Mouse (Mus musculus) gastrocnemius, adult 2 months (tissue): Measurements from ENCODE around the gene Ddah1. TPM values are rescaled to one million over a fixed set of nuclear protein-coding genes. Genes with fewer than 3 reads are reported as not detected.

Experiments
- DNase-seq: peaks from one replicate; pipeline ENCODE4 v3.0.0; 2022
- H3K27ac ChIP-seq: fragments of 200-600 bp; 2 replicates; pipeline ENCODE4 v1.8.1; 2022; ENCODE audit warnings: mild to moderate bottlenecking
- H3K4me3 ChIP-seq: fragments of 200-600 bp; 2 replicates; pipeline ENCODE4 v1.8.1; 2022; ENCODE audit warnings: mild to moderate bottlenecking, moderate library complexity
- CTCF ChIP-seq: fragments of 200-600 bp; IDR thresholded peaks from 2 replicates; pipeline ENCODE4 v1.8.1; 2022; ENCODE audit warnings: antibody characterized with exemption, mild to moderate bottlenecking, moderate library complexity
- intact Hi-C: fragments of 180-260 bp; cut with DNase I; formaldehyde crosslinking; loops from one replicate; pipeline ENCODE4 v1.15.1; 2025
- total RNA-seq, 2 experiments: library from RNA; stranded (reverse); gene quantifications; 2 replicates each; pipeline ENCODE4 v1.2.3; 2021

The Ddah1 gene
- total RNA-seq, 2 experiments from 2014 or later = 2.2 to 4.4 TPM

DNA sequence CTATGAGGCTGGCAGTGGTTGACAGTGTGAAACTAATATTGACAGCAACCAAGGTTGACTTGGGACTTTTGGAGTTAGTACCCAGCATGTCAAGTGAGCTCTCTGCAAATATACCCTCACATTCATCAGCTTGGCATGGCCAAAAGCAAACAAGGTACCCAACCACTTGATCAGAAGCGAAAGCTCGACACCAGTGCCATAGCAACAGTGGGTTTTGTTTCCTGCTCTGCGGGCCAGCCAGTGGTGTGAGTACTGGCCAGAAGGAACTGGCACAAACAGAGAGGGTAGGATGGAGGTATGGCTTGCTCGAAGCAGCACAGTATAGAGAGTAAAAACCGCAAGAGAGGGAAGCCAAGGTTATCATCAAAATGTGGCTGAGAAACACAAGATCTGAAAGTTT lies 157.9 kb downstream of the Ddah1 start:
- Histone ChIP-seq H3K27ac (no peak overlapping the region), H3K4me3 (no peak overlapping the region)
- intact Hi-C loops = no loop called here
- TF ChIP-seq CTCF = no peak
- no peak for DNase-seq

DNA sequence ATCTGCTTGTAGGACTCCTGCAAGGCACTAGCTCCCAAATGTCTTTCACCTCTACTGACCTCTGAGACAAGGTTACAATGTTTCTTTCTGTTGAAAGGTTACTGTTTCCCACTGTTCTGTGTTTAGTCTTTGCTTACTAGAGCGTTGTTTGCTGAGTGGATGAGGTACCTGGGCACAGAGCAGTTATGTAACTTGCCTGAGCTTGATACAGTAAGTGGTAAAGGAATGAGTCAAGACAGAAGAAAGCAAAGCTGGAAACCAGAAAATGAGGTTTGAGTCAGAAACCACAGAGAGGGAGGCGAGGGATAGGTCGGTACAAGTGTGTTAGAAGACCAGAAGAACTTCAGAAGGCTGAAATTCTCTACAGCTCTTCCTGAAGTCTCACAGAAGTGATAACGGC lies 158.4 kb downstream of the Ddah1 start:
- no peak overlapping the region for H3K27ac ChIP-seq
- no peak for TF ChIP-seq CTCF
- intact Hi-C loops = no loop called here
- H3K4me3 ChIP-seq = no peak overlapping the region
- no peak for DNase-seq

DNA sequence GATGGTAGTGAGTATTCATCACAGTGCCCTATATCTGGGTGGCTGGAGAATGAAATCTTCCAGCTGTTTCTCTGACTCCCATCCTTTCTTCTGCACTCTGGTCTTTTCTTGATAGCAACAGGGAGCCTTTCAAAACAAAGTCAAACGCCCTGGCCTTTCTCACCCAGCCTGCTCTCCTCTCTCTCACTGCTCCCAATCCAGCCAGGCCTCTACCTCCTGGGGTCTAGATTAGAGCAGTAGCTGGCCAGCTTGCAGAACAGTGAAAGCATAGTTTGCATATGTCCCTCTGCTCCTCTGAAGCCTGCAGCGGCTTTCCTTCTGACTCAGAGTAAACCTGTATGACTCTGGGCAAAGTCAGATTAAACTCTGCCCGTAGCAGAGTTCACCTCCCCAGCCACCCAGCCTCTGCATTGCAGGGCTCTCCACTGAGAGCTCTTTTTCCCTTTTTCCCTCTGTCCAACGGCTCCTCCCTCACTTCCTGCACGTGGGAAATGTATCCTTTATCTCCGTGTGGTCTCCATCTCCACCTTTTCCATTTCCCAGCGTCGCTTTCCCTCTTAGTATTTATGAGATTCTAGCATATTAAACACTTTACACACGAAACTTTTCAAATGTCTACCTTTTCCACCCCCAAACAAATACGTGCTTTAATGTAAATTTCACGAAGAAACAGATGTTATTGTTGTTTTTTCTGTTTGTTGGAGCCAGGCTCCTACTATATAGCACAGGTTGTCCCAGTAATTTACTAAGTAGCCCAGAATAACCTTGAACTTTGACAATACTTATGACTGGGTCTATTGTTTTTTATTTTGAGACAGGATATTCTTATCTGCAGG lies 163.8 kb downstream of the Ddah1 start, which contains the start of gene Bcl10:
Gene Bcl10 (plus strand): TSS at position 786 of the 836 bp plus-strand sequence.
- no peak for TF ChIP-seq CTCF
- Histone ChIP-seq H3K27ac (peak within 1 kb of the TSS; percentile 89), H3K4me3 (peak within 1 kb of the TSS; percentile 72)
- DNase-seq = no peak
- intact Hi-C loops = no loop called here

DNA sequence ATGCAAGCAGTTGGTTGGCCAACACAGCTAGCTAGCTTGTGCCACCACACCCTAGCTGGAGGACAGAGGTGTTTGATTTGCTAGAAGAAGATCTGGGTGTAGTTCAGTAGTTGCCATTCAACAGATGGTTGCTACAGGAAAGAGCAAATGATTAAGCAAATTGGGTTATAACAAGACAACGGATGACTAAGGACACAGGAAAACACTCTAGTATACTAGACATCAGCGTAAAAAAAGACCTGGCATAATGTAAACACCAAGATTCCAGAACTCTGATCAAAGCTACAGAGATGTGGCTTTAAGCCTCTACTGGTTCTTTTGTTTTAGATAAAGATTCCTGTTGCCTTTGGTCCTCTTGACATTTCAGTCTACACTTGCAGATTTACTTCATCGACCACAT lies 164.5 kb downstream of the Ddah1 start:
- intact Hi-C loops = no loop called here
- DNase-seq = no peak
- H3K4me3 ChIP-seq = no peak overlapping the region
- H3K27ac ChIP-seq = peak overlapping the region; percentile 89
- no peak for TF ChIP-seq CTCF

DNA sequence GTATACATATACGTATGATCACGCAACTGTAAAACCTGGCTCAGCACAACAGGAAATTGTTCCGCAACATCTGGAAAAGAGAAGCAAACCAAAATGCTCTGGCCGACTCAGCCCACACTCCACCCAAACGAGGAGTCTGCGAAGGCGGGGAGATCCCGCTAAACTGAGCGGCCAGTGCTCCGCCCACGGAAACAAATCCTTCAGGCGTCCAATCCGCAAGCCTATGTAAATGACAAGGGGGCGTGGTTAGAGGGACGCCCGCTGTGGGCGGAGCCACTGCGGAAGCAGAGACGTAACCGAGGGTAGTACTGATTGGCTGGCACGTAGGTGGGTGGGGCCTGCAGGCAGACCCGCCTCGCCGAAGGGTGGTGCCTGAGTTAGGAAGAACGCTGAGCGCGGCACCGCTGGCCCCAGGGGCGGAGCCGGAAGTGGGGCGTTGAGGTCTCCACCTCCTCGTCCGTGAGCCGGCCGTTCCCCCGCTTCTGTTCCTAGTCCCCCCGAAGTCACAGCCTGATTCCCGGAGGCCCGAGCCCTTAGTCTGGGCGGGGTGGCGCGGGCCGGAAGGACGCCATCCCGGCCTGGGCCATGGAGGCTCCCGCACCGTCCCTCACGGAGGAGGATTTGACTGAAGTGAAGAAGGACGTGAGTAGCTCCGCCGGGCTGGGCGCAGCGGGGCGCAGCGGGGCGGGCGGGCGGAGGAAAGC lies 165.6 kb downstream of the Ddah1 start:
- peak; percentile 100 for DNase-seq
- H3K27ac ChIP-seq = peak overlapping the region; percentile 98
- no peak for TF ChIP-seq CTCF
- peak overlapping the region; percentile 85 for H3K4me3 ChIP-seq
- intact Hi-C loops = no loop called here

DNA sequence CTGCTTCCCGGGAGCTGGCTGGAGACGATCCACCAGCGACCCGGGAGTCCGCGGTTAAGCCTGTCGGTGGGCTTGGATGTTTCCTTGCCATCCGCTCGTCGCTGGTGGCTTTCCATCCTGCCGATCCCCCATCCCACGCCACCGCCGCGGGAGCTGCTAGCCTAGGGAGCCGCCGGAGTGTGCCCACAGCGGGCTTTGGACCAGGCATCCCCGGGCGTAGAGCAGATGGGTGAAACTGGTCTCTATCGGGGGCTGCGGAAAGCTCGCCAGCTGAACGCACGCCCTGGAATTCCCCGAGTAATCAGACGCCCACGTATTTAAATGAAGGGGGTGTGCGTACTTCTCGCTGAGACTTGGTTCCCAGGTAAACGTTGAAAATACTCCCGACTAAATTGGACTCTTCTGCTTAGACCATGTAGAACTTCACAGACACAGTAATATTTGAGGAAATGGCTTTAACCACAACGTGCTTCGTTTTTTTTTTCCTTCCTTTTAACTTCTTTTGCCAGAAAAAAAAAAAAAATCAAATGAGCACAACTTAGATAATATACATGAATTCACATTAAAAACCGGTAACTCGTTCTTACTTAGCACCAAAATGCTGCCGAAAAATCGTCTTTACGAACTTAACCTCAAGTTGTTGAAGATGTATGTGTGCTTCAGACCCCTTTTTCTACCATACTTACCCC lies 166.3 kb downstream of the Ddah1 start:
- H3K27ac ChIP-seq = peak overlapping the region; percentile 98
- DNase-seq = peak; percentile 64
- intact Hi-C loops = no loop called here
- TF ChIP-seq CTCF = no peak
- peak overlapping the region; percentile 85 for H3K4me3 ChIP-seq

DNA sequence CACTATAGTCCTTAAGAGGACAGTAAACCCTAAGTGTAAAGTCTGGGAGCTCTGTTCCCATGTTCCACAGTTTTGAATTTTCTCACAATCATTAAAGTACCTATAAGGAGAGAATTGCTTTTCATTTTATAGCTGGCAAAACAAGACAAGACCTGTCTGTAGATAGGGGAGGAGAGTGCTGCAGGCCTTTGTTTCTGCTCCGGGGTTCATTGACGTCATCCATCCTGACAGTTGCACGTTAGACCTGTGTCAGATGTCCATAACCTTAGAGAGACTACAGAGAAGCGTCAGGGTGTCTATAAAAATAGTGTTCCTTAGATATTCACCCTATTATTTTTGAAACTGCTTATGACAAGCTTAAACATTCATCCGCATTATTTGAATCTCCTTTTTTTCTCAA lies 167.0 kb downstream of the Ddah1 start:
- no peak for TF ChIP-seq CTCF
- H3K4me3 ChIP-seq = peak overlapping the region; percentile 85
- H3K27ac ChIP-seq = peak overlapping the region; percentile 98
- intact Hi-C loops = no loop called here
- DNase-seq = no peak

DNA sequence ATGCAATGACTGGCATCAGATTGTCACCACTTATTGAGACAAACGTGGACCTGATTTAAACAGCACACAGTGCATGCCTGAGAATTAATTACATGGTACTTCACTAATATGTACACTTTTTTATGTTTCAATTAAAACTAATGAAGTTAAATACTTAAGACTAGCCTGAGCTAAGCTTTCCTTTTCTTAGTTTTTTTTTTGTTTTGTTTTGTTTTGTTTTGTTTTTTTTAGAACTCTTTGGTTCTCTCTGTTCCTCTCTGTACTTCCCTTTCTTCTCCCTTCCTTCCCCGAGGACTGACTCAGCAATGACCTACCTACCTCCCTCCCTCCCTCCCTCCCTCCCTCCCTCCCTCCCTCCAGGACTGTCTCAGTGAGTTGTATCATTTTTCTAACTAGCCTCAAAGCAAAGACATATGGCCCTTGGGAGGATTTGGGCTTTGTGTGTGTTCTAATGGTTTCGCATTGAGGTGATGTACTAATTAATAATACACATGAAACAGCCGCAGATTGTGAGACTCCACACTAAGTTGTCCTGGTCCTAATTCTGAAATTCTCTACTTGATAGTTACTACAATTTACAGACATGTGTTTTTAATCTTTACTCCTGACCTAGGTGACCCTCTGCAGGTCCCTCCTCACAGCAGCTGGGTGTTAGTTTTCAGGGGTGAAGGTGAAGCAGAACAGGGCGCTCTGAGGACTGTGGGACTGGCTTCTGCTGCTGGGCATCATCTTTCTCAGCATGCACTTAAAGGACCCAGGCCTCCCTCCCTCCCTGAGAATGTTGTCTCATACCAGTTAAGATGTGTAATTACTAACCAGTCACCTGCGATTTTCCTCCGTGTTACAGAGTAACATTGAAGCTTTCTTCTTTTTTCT lies 171.3 kb downstream of the Ddah1 start:
- peak overlapping the region; percentile 20; the same call in 1 of the 2 replicates for H3K27ac ChIP-seq
- no peak overlapping the region for H3K4me3 ChIP-seq
- intact Hi-C loops = loop anchor here (10.0 kb wide), 1 partner anchor 1725 kb away; the partner anchor contains the start of gene Lmo4
- TF ChIP-seq CTCF = no peak
- DNase-seq = no peak

DNA sequence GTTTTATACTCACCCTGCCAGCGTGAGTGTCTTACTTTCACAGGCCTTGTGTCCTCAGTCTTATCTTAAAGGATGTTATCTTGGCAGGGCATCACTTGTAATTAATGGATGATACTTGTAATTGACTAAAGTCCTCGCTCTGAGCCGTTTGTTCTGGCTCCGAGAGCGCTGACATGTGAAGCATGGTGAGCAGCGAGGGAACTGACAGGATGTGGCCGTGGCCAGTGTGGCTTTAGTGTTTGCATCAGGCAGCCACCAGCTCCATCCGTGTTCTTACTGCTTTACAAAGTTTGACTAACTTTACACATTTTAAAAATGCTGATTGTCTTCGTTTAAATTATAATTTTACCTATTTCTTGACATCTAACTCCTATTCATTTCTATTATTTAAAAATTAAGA lies 175.4 kb downstream of the Ddah1 start:
- no peak overlapping the region for H3K27ac ChIP-seq
- intact Hi-C loops = loop anchor here (10.0 kb wide), 1 partner anchor 1729 kb away; the partner anchor contains the start of gene Lmo4
- no peak for DNase-seq
- no peak for TF ChIP-seq CTCF
- no peak overlapping the region for H3K4me3 ChIP-seq

DNA sequence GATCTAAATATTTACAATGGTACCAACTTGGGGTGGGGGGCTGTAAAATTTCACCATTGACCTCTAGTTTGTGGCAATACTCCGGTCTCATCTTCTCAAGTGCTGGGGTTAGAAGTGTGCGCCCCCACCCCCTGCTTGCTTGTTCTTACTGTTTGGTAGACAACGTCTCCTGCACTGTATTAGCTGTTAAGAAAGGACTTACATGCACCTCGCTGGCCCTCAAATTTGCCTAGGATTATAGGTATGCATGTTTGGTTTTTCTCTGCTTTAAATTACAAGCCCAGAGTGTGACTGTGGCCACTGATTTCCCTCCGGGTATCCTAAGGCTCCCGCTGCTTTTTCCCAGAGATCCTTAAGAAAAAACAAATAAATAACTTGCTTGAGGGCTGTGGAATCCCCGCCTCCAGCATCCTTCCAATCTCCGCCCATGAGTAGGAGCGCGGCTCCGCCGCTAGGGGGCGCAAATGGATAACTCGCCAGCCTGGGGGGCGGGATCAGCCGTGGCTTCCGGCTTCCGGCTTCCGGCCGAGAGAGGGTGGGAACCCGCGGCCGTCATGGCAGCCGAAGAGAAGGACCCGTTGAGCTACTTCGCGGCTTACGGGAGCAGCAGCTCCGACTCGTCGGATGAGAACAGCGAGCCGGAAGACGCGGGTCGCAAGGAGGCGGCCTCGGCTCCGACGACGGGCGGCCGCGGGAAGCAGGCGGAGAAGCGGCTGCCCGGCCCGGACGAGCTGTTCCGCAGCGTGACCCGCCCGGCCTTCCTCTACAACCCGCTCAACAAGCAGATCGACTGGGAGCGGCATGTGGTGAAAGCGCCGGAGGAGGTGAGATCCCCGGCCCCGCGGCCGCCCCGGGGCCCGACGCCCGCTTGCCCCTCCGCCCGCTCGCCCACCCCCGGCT lies 179.3 kb downstream of the Ddah1 start, which contains the start of gene 2410004B18Rik:
Gene 2410004B18Rik (plus strand): TSS at position 510 of the 900 bp plus-strand sequence.
- TF ChIP-seq CTCF = 0 out of 2 replicates have a peak, but pooled peaks have one; percentile 99
- DNase-seq = peak; percentile 93
- intact Hi-C loops = loop anchor here (5.0 to 10.0 kb wide), 3 partner anchors 50 to 1733 kb away; partner anchors contain the start of genes Lmo4 and Syde2
- H3K27ac ChIP-seq = peak within 1 kb of the TSS; percentile 92
- H3K4me3 ChIP-seq = peak within 1 kb of the TSS; percentile 92
